Mouse (Mus musculus) spleen, adult 2 months (tissue): ENCODE measurements at regions not wholly inside any gene's neighbourhood (a gene's known extent, or its start where the extent isn't known, plus 50 kb on each side); places are given as distances from the start of the nearest gene placed in this dataset.

Source experiments
- CTCF ChIP-seq: fragments of 200-500 bp; IDR thresholded peaks from 2 replicates; pipeline ENCODE4 v1.5.1; 2011; ENCODE audit warnings: mild to moderate bottlenecking, inconsistent platforms; ENCODE audit not compliant: insufficient read depth, insufficient read length, insufficient replicate concordance; ENCODE audit errors: extremely low read depth
- POLR2A ChIP-seq: fragments of 200-500 bp; IDR thresholded peaks from 2 replicates; pipeline ENCODE4 v1.6.1; 2011; ENCODE audit warnings: low read depth, low read length, inconsistent platforms

GRCm38 (mm10) chrX:12977676-12978075 is 93.6 kb upstream of the Usp9x start:
- no peak for TF ChIP-seq CTCF
- TF ChIP-seq POLR2A, result no peak
